Mouse (Mus musculus) spleen, adult 2 months (tissue): ENCODE measurements around the gene Ifna6.

Experiments
- CTCF ChIP-seq: fragments of 200-500 bp; IDR thresholded peaks from 2 replicates; pipeline ENCODE4 v1.5.1; 2011; ENCODE audit warnings: mild to moderate bottlenecking, inconsistent platforms; ENCODE audit not compliant: insufficient read depth, insufficient read length, insufficient replicate concordance; ENCODE audit errors: extremely low read depth
- POLR2A ChIP-seq: fragments of 200-500 bp; IDR thresholded peaks from 2 replicates; pipeline ENCODE4 v1.6.1; 2011; ENCODE audit warnings: low read depth, low read length, inconsistent platforms

- no peak for TF ChIP-seq CTCF
- TF ChIP-seq POLR2A: no peak
These were observed 11.6 kb downstream of the Ifna6 start for GRCm38 (mm10) chr4:88838828-88839227.
